Mouse (Mus musculus): ENCODE data around the gene Cstf3. TPM values are rescaled to one million over a fixed set of nuclear protein-coding genes. Genes with fewer than 3 reads are reported as not detected.

Gene Cstf3
- total RNA-seq, 2 experiments from 2014 or later = 33.4 to 53.1 TPM

DNA sequence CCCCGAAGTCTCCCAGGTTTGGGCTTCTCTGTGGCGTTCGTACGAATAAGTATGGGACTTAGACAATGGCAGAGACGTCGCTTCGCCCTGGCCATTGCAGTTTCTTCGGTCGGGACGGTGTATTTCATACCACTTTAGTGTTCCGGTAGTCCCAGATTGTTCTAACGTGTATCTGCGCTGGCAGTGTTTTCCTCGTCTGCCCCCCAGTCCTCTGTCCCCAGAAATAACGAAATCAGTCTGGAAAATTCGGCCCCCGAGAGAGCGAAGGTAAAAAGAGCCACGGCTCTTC lies 450 bp downstream of the Cstf3 start:
- DNase-seq (ENCODE audit: low spot score in 2 of 2) = no peak
- intact Hi-C loops (cut with DNase I) = loop anchor here (2.0 kb wide), 1 partner anchor 96 kb away; the partner anchor contains the start of gene Hipk3

DNA sequence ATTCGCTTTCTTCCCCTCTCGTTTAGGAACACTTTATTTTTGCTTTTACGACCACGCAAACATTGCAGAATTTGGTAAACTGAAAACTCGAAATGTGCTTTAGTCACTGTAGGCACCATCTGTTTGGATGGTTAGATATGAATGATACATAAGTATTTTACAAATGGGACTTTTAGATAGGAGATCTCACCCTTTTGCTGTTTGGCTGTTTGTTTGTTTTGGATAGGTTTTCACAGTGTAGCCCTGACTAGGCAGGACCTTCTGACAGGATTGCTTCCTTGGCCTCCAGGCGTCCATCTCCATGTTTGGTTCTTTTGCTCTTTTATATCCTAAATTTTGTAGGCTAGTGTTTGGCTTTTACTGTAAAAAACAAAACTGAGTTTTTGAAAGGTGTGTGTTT lies 818 bp downstream of the Cstf3 start:
- intact Hi-C loops (cut with DNase I) = loop anchor here (2.0 kb wide), 1 partner anchor 96 kb away; the partner anchor contains the start of gene Hipk3
- no peak for DNase-seq (ENCODE audit: low spot score in 2 of 2)

GRCm38 (mm10) chr2:104595063-104595462 lies 4.7 kb downstream of the Cstf3 start:
- intact Hi-C loops (cut with DNase I) = no loop called here

GRCm38 (mm10) chr2:104603431-104603830 lies 13.1 kb downstream of the Cstf3 start:
- intact Hi-C loops (cut with DNase I) = no loop called here
- DNase-seq (ENCODE audit: low spot score in 2 of 2) = no peak

More at GRCm38 (mm10) chr2:104595063-104595462, 4.7 kb downstream of the Cstf3 start:
- DNase-seq (ENCODE audit: low spot score in 2 of 2) = no peak

DNA sequence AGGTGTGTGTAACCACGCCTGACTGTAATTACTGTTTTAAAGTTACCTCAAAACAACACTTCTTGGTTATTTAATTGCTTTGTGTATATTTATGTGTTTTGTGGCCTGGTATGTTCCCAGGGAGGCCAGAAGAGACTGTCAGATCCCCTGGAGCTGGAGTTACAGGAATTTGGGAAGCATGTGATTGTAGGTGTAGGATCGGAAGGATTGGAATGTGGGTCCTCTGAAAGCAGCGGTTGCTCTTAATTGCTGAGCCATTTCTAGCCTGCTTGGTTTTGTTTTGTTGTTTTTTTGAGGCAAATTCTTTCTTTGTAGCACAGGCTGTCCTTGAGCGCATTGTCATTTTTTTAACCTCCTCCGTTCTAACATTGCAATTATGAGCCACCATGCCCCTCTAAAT lies 14.4 kb downstream of the Cstf3 start:
- intact Hi-C loops (cut with DNase I) = no loop called here
- DNase-seq (ENCODE audit: low spot score in 2 of 2) = no peak

DNA sequence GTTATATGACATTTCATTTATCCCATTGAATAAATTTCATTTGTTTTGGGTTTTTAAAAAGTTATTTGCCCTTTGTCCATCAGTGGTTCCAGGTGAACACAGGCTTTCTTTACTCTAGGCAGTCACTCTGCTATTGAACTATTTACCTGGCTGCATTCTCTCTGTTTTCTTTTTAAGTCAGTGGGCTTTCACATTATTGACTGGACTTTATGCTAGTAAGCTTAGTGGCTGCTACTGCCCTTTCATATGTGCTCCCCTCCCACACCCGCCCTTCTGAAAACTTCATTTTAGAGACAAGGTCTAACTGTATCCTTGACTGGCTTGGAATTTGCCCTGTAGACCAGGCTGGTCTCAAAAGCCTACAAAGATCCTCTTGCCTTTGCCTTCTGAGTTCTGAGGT lies 15.2 kb downstream of the Cstf3 start:
- intact Hi-C loops (cut with DNase I) = no loop called here
- no peak for DNase-seq (ENCODE audit: low spot score in 2 of 2)

- DNase-seq (ENCODE audit: low spot score in 2 of 2) = no peak
- intact Hi-C loops (cut with DNase I) = no loop called here
Observed at GRCm38 (mm10) chr2:104614786-104615185, 24.5 kb downstream of the Cstf3 start.

DNA sequence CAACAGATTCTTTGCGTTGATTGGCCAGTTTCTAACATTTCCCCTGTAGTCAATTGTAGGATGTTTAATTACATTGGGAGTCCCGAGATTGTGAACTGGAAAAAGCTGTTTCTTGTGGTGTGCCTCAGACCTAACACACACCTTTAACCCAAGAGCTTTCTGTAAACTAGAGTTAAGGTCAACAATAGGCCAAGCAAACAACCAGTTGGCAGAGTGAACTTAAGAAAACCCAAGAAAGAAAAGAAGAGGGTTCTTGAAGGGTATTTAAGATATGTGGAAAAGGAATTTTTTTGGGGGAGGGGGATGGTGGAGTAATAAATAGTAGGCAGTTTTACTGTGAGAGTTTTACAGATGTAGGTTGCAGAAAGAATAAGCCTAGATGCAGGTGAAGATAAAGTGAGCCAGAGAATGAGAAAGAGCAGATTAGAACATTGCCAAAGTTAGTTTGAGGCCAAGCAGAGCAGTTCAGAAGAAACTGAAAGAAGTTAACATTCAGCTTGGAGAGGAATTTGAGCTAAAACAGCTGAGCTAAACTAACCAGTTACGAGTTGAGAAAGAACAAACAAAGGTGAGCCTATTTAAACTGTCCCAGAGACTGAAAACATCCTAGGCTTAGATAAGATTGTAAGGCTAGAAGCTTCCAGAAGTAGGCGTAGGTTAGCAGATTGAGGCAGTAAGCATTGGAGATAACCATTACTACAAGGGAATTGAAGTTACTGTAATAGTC lies 25.8 kb downstream of the Cstf3 start:
- no peak for DNase-seq (ENCODE audit: low spot score in 2 of 2)
- intact Hi-C loops (cut with DNase I) = no loop called here

DNA sequence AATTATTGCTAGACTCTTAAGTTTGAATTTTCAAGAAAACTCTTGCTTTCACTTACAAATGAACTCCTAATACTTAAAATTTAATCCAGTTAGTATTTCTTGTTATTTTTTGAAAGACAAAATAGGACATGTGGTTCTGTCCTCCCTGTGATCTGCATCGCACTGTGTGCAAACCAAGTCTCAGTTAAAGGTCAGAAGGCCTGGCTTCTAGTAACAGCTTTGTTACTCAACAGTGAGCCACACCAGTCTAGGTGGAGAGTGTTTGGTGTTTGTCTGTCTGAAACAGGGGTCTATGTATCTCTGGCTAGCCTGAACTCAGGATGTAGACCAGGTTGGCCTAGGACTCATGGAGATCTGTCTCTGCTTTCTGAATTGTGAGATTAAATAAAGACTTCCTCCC lies 68.3 kb downstream of the Cstf3 start:
- no peak for DNase-seq (ENCODE audit: low spot score in 2 of 2)
- intact Hi-C loops (cut with DNase I) = no loop called here

GRCm38 (mm10) chr2:104663372-104664100 lies 73.2 kb downstream of the Cstf3 start:
- no peak for DNase-seq (ENCODE audit: low spot score in 2 of 2)
- intact Hi-C loops (cut with DNase I) = no loop called here

DNA sequence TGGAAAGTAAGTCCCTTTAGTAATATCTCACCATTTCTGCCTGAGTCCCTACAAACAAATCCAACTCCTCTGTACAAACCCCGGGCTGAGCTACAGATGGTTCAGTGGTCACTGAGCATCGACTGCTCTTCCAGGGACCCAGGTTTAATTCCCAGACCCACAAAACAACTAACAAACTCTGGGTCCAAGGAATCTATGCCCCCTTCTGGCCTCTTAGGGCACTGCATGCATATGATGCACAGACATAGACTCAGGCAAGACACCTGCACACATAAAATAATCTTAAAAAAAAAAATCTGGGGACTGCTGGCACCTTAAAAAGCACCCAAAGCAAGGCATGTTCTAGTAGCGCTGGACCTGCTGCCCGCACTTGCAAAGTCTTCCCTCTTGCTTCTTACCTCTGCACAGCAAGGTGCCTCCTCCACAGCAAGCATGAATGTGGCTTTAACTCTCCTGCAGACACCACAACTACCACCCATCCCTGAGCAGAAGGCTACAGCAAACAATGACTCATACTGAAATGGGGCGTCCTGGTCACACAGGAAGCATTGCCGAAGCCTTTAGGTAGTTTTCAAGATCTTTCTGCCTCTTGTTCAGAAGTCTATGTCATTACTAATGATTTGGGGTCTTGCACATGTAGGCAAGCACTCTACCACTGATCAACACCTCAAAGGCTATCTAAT lies 78.9 kb downstream of the Cstf3 start:
- intact Hi-C loops (cut with DNase I) = no loop called here

GRCm38 (mm10) chr2:104671724-104672123 lies 81.4 kb downstream of the Cstf3 start:
- no peak for DNase-seq (ENCODE audit: low spot score in 2 of 2)
- intact Hi-C loops (cut with DNase I) = no loop called here

More for the DNA sequence above, 78.9 kb downstream of the Cstf3 start:
- no peak for DNase-seq (ENCODE audit: low spot score in 2 of 2)

DNA sequence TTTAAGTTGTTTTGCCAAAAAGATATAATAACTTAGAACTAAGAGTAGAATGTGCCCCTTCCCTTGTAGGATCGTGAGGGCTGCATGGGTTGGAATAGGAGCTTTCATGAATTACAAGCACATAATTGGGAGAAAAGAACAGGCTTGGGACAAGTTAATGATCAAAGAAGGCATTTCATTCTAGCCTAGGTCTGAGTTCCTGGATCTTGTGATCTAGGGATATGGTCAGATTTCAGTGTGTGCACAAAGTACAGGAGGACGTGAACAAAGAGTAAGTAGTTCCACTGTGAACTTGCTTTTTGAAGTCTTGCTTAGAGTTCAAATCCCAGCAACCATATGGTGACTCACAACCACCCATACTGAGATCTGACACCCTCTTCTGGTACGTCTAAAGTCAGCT lies 87.0 kb downstream of the Cstf3 start:
- DNase-seq (ENCODE audit: low spot score in 2 of 2) = no peak
- intact Hi-C loops (cut with DNase I) = no loop called here

DNA sequence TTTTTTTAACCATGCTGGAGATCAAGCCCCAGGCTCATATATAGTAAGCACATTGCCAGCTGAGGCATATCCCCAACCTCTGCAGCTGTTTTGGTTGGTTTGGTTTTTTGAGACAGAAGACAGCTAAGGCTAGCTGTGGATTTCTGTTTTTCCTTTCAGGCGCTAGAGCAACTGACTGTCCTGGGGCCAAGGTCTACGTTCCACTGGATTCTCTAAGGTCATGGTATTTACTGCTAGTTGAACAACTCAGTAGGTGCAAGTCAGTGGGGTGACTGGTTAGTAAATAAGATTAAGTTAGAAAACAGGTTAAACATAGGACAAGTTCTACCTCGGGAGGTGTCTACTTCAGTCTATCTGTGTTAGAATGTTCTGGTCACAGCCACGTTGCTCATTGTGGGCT lies 94.4 kb downstream of the Cstf3 start:
- no peak for DNase-seq (ENCODE audit: low spot score in 2 of 2)
- intact Hi-C loops (cut with DNase I) = loop anchor here (1.0 to 5.0 kb wide), 2 partner anchors 63 to 90 kb away; no protein-coding TSS in a partner anchor

- intact Hi-C loops (cut with DNase I) = loop anchor here (1.0 to 5.0 kb wide), 2 partner anchors 62 to 89 kb away; no protein-coding TSS in a partner anchor
Observed at GRCm38 (mm10) chr2:104685418-104685817, 95.1 kb downstream of the Cstf3 start.

DNA sequence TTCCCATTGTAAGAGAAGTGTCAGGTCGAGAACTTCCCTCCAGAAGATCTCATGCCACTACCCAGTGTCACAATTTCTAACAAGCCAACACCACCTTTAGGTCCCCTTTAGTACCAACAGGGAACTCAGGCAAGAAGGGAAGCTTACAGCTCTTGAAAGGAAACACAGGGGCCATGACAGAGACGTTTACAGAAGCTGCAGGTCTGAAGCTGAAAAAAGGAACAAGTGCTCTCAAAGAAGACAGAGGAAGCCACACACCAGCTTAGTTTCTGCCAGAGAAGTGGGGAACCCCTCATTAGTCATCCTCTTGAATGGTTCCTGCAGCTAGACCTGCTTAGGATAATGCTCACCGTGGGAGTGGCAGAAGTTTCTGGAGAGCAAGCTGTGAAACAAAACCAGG lies 96.9 kb downstream of the Cstf3 start:
- intact Hi-C loops (cut with DNase I) = loop anchor here (5.0 kb wide), 1 partner anchor 60 kb away; no protein-coding TSS in a partner anchor
- no peak for DNase-seq (ENCODE audit: low spot score in 2 of 2)

More at GRCm38 (mm10) chr2:104685418-104685817, 95.1 kb downstream of the Cstf3 start:
- peak; percentile 67 to 74 for DNase-seq (ENCODE audit: low spot score in 2 of 2)

- intact Hi-C loops (cut with DNase I) = loop anchor here (5.0 kb wide), 1 partner anchor 59 kb away; no protein-coding TSS in a partner anchor
Observed at GRCm38 (mm10) chr2:104688321-104688720, 98.0 kb downstream of the Cstf3 start.

DNA sequence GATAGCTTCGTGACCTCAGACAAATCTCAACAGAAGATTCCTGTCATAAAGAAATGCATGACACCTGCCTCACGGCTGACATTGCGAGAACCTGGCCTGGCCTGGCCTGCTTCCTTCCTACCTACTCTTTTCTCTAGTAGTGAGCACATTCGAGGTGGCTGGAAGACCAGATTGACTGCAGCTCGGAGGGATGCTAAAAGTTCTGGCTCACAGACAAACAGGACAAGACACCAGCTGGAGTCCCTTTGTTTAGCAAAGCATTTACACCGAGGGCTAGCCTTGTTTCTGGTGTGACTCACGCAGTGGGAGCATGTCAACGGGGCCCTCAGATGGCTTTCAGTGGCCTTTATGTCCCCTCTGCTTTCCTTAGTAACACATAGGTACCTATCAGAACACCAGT lies 98.4 kb downstream of the Cstf3 start:
- no peak for DNase-seq (ENCODE audit: low spot score in 2 of 2)
- intact Hi-C loops (cut with DNase I) = loop anchor here (5.0 kb wide), 1 partner anchor 59 kb away; no protein-coding TSS in a partner anchor

More at GRCm38 (mm10) chr2:104688321-104688720, 98.0 kb downstream of the Cstf3 start:
- no peak for DNase-seq (ENCODE audit: low spot score in 2 of 2)

DNA sequence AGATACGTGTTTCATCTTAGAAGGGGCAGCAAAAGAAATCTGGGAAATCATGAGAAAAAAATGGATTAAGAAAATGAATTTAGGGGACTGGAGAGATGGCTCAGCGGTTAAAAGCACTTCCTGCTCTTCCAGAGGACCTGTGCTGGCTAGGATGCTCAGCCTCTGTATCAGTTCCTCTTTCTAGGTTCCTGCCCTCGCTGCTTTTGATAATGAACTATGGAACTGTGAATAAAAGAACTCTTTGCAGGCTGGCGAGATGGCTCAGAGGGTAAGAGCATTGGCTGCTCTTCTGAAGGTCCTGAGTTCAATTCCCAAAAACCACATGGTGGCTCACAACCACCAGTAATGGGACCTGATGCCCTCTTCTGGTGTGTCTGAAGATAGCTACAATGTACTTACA lies 100.4 kb downstream of the Cstf3 start:
- intact Hi-C loops (cut with DNase I) = no loop called here
- DNase-seq (ENCODE audit: low spot score in 2 of 2) = no peak

DNA sequence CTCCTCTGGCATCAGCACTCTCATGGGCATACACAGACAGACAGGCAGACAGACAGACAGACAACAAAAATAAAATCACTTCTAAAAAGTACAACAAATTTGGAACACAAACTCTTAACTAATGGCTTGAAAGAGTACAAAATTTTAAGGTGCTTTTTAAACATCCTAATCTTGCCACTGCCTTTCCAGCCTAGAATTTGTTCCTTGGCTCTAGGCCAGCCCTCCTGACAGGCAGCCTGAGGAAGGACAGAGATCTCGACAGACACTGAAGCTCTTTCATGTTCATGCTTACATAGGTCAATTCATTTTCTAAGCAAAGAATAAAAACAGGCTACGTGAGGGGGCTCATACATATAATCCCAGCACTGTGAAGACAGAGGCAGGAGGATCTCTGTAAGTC lies 102.2 kb downstream of the Cstf3 start:
- DNase-seq (ENCODE audit: low spot score in 2 of 2) = no peak
- intact Hi-C loops (cut with DNase I) = no loop called here
